Mouse (Mus musculus) gastrocnemius, postnatal 4 days (tissue): Measurements from ENCODE around the gene Mypn. TPM values are rescaled to one million over a fixed set of nuclear protein-coding genes. Genes with fewer than 3 reads are reported as not detected.

ENCODE experiments used
- DNase-seq, 2 experiments: peaks; one replicate each; pipeline ENCODE4 v3.0.0; 2021 to 2022; ENCODE audit warnings: low spot score in 2 of 2, mixed read lengths in 2 of 2
- total RNA-seq, 2 experiments: library from RNA; stranded (reverse); gene quantifications; 2 replicates each; pipeline ENCODE4 v1.2.3; 2021

The Mypn gene
- total RNA-seq, 2 experiments from 2014 or later: 208 to 218 TPM

DNA sequence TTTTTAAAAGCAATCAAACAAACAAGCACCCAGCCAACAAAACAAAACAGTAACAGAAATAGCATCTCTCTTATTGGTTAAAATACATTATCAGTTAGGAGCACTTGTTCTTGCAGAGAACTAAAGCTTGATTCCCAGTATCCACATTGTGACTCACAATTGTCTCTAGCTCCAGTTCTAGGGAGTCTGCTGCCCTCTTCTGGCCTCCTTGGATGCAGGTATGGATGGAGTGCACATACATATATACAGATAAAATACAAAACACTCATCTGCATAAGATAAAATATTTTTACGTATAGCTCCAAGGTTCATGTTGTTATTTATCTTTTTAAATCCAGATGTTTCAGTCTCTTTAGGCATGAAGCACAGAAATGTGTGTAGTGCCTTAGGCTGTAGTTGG is 47.4 kb downstream of the Mypn start:
- no peak for DNase-seq

- DNase-seq: no peak
Observed at GRCm38 (mm10) chr10:63155668-63156350, 47.9 kb downstream of the Mypn start.

GRCm38 (mm10) chr10:63154726-63155125 is 49.0 kb downstream of the Mypn start:
- no peak for DNase-seq

GRCm38 (mm10) chr10:63154226-63154625 is 49.5 kb downstream of the Mypn start:
- no peak for DNase-seq

DNA sequence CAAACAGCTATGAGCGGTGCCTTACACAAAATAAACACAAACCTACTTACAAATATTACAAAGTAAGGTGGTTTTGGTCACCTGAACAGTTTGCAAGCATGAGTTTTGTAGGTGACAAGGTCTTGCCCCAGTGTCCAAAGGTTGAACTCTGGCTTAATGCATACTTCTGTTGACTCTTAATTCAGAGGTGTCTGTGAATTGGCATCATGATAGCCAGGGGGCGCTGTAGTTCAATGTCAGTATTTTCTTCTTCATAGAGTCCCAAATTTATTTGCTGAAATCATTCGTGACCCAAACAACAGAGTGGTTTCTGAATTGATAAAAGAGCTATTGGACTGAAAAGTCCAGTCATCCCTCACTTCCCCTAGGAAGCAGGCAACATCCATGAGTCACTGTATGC is 50.2 kb downstream of the Mypn start:
- DNase-seq: peak in 1 of 2 experiments; percentile 69

GRCm38 (mm10) chr10:63152358-63152757 is 51.4 kb downstream of the Mypn start:
- no peak for DNase-seq

GRCm38 (mm10) chr10:63142660-63143059 is 61.1 kb downstream of the Mypn start:
- DNase-seq: no peak

- no peak for DNase-seq
Observed at GRCm38 (mm10) chr10:63136436-63136835, 67.3 kb downstream of the Mypn start.

- DNase-seq: no peak
Observed at GRCm38 (mm10) chr10:63135680-63136079, 68.1 kb downstream of the Mypn start.

DNA sequence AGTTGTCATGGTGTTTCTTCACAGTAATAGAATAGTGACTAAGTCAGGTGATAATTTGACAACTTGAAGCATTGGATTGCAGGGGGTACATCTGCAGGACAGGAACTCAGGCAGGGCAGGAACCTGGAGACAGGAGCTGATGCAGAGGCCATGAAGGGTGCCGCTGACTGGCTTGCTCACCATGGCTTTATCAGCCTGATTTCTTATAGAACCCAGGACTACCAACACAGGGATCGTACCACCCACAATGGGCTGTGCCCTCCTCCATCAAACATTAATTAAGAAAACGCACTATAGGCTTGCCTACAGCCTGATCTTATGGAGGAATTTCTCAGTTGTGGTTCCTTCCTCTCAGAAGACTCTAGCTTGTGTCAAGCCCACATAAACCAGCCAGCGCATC is 70.4 kb downstream of the Mypn start:
- DNase-seq: no peak

DNA sequence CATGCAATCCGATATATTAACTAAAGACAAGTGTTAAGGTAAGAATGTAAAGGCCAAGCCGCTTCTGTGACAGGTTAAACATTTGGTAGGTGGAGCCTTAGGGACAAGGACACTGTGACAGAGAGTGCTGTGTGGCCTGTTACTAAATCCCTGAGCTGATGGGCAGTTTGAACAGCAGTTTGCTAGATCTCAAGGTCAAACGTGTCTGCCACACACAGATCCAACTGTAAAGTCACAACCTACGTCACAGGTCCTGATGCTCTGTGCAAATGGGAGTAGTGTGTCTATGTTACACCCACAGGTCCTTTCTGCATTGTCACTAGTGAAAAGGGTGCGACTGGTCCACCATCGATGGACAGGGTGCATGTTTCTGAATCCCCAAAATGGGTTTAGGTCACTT is 71.4 kb downstream of the Mypn start:
- no peak for DNase-seq

- DNase-seq: no peak
Observed at GRCm38 (mm10) chr10:63130500-63130899, 73.3 kb downstream of the Mypn start.

GRCm38 (mm10) chr10:63128256-63128655 is 75.5 kb downstream of the Mypn start:
- DNase-seq: no peak

GRCm38 (mm10) chr10:63127156-63127555 is 76.6 kb downstream of the Mypn start:
- no peak for DNase-seq

- no peak for DNase-seq
Observed at GRCm38 (mm10) chr10:63126116-63126515, 77.6 kb downstream of the Mypn start.

DNA sequence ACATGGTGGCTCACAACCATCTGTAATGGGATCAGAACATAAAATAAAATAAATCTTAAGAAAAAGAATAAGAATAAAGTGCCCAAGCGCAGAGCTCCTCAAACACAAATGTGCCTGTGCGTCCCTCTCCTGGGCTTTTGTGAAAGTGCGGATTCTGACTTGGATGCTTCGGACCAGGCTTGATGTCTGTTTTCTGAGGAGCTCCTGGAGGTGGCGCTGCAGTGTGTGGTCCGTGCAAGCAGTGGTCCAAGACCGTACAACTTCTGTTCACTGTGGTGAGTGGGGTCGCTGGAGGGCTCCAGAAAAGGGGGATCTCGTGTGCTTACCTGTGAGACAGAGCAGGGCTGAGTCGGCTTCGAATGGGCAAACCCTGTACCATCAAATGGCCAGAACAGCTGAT is 78.4 kb downstream of the Mypn start:
- DNase-seq: no peak

- DNase-seq: no peak
Observed at GRCm38 (mm10) chr10:63124016-63124415, 79.7 kb downstream of the Mypn start.

- DNase-seq: no peak
Observed at GRCm38 (mm10) chr10:63123141-63123540, 80.6 kb downstream of the Mypn start.

DNA sequence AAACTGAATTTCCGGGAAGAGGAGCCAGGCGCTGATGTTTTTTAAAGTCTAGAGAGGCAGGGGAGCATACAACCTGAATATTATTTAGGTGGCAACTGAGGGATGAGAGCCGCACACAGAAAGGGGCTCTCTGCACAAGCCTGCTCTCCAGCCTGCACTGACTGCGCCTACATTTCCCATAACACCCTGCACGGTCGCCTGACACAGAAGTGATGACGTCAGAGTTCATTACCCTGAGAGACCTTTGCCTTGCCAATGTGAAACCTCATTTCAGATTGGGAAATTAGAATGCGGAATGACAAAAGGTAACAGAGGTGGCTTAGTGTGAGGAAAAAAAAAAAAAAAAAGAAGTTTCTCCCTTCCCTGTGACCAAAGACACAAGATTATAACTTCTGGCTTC is 81.2 kb downstream of the Mypn start:
- no peak for DNase-seq

DNA sequence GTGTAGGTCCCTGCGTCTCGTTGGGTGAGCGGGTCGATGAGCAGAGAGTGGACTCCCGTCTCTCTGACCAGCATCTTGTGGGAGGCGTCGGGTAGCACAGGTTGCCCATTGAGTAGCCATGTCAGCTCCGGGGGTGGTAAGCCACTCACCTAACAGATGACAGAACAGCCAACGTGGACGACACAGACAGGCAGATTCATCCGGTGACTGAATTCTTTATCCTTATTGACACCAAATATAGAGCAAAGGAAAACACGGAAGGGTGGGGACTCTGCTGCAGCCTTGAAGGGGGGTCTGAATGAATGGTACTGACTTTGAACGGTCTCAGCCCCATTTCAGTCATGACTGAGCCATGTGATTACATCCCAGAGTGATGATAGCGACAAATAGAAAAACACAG is 81.8 kb downstream of the Mypn start:
- no peak for DNase-seq

GRCm38 (mm10) chr10:63119916-63120315 is 83.8 kb downstream of the Mypn start:
- DNase-seq: no peak

GRCm38 (mm10) chr10:63117583-63117982 is 86.2 kb downstream of the Mypn start:
- DNase-seq: no peak

DNA sequence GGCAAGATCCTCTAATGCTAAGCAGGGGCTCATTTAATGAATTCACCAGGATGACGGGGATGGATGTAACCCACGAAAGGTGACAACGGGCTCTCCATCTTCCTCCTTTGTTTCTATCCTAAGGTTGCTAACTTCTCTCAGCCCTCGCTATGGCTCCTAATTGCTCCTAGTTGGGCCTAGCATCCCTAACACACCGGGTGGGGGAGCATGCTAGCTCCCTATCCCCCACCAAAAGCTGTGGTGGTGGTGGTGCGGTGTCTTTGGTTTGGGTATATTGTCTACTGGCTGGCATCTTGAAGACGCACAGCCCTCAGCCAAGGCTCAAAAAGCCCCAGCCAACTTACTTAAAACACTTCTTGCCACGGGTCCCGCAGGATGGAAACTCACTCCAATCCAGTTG is 87.4 kb downstream of the Mypn start:
- no peak for DNase-seq

- no peak for DNase-seq
Observed at GRCm38 (mm10) chr10:63115881-63116280, 87.9 kb downstream of the Mypn start.
